Mouse (Mus musculus) adrenal gland, adult 18-20 months (tissue): Measurements from ENCODE around the gene Diaph2. TPM values are rescaled to one million over a fixed set of nuclear protein-coding genes. Genes with fewer than 3 reads are reported as not detected.
A peak's percentile ranks its signal among the peaks of the same experiment; 100 is the strongest.
"Not testable (repeated sequence)": the region's sequence is repeated elsewhere in the genome, so short reads cannot be mapped to it uniquely, and the experiment has no call there.

Experiments used
- DNase-seq, 2 experiments: peaks; one replicate each; pipeline ENCODE4 v3.0.0; 2021 to 2022; ENCODE audit warnings: low spot score in 2 of 2
- total RNA-seq, 2 experiments: library from RNA; stranded (reverse); gene quantifications; 1 replicate in 1 of 2; 2 replicates in 1 of 2; pipeline ENCODE4 v1.2.3; 2021

Diaph2 gene
- total RNA-seq, 2 experiments from 2014 or later: 21.8 to 22.9 TPM

- DNase-seq: no peak
These were observed 34.5 kb downstream of the Diaph2 start for GRCm38 (mm10) chrX:129784062-129784461.

GRCm38 (mm10) chrX:129799920-129800319 is 50.4 kb downstream of the Diaph2 start:
- DNase-seq: not testable (repeated sequence)

GRCm38 (mm10) chrX:129831903-129832302 is 82.4 kb downstream of the Diaph2 start:
- DNase-seq: no peak

GRCm38 (mm10) chrX:129833887-129834286 is 84.3 kb downstream of the Diaph2 start:
- DNase-seq: no peak

GRCm38 (mm10) chrX:129884465-129884864 is 134.9 kb downstream of the Diaph2 start:
- peak; percentile 17 for DNase-seq

GRCm38 (mm10) chrX:129925806-129926205 is 176.3 kb downstream of the Diaph2 start:
- no peak for DNase-seq

- DNase-seq: no peak
These were observed 225.3 kb downstream of the Diaph2 start for GRCm38 (mm10) chrX:129974816-129975215.

GRCm38 (mm10) chrX:130008210-130008609 is 258.7 kb downstream of the Diaph2 start:
- DNase-seq: no peak

GRCm38 (mm10) chrX:130019735-130020134 is 270.2 kb downstream of the Diaph2 start:
- DNase-seq: no peak

GRCm38 (mm10) chrX:130044525-130044924 is 295.0 kb downstream of the Diaph2 start:
- no peak for DNase-seq

GRCm38 (mm10) chrX:130149216-130149615 is 399.7 kb downstream of the Diaph2 start:
- DNase-seq: no peak

GRCm38 (mm10) chrX:130152164-130152563 is 402.6 kb downstream of the Diaph2 start:
- DNase-seq: no peak

- DNase-seq: no peak
These were observed 423.6 kb downstream of the Diaph2 start for GRCm38 (mm10) chrX:130173126-130173525.

GRCm38 (mm10) chrX:130187891-130188290 is 438.3 kb downstream of the Diaph2 start:
- DNase-seq: no peak

- DNase-seq: no peak
These were observed 438.9 kb downstream of the Diaph2 start for GRCm38 (mm10) chrX:130188449-130188848.

GRCm38 (mm10) chrX:130189250-130189649 is 439.7 kb downstream of the Diaph2 start:
- DNase-seq: no peak

GRCm38 (mm10) chrX:130197412-130197811 is 447.9 kb downstream of the Diaph2 start:
- not testable (repeated sequence) for DNase-seq

- DNase-seq: no peak
These were observed 455.7 kb downstream of the Diaph2 start for GRCm38 (mm10) chrX:130205243-130205642.

- DNase-seq: no peak
These were observed 462.7 kb downstream of the Diaph2 start for GRCm38 (mm10) chrX:130212227-130212626.

GRCm38 (mm10) chrX:130212759-130213158 is 463.2 kb downstream of the Diaph2 start:
- no peak for DNase-seq

- DNase-seq: no peak
These were observed 480.5 kb downstream of the Diaph2 start for GRCm38 (mm10) chrX:130230045-130230444.

GRCm38 (mm10) chrX:130235167-130235566 is 485.6 kb downstream of the Diaph2 start:
- DNase-seq: no peak

- DNase-seq: no peak
These were observed 497.1 kb downstream of the Diaph2 start for GRCm38 (mm10) chrX:130246652-130247051.

- DNase-seq: no peak
These were observed 504.1 kb downstream of the Diaph2 start for GRCm38 (mm10) chrX:130253664-130254063.
